Mouse (Mus musculus) C2C12 (cell line): Measurements from ENCODE around the gene Rpp30.

ENCODE experiments used
- CEBPB ChIP-seq: IDR thresholded peaks from one replicate; pipeline ENCODE4 v1.6.1; 2011; ENCODE audit warnings: low read depth, mild to moderate bottlenecking, control low read depth, moderate library complexity
- CTCF ChIP-seq: IDR thresholded peaks from one replicate; pipeline ENCODE4 v1.5.1; 2011; ENCODE audit not compliant: control insufficient read depth, insufficient read depth, insufficient read length
- USF1 ChIP-seq: IDR thresholded peaks from one replicate; pipeline ENCODE4 v1.6.1; 2011; ENCODE audit warnings: low read depth, mild to moderate bottlenecking, control low read depth, moderate library complexity

DNA sequence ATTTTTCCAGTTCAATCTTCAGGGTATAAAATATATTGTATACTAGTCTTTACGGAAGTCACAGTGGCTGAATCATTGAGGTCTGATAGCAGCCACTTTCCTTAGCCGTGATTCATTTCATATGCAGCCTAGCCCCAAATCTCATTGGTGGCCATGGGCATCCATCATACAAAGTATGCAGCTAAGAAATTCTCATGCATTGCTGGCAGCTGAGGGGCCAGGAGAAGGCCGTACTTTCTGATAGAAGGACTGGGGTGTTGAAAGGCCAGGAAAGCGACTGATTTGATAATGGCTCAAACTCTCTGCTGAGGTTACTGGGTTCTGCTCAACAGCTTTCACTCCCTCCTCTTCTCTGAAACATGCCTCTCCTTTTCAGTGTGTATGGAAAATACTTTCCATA is 32.7 kb downstream of the Rpp30 start:
- no peak for TF ChIP-seq CTCF
- no peak for TF ChIP-seq USF1
- no peak for TF ChIP-seq CEBPB
